Mouse (Mus musculus): ENCODE measurements around the gene Cldn5.

The Cldn5 gene

DNA sequence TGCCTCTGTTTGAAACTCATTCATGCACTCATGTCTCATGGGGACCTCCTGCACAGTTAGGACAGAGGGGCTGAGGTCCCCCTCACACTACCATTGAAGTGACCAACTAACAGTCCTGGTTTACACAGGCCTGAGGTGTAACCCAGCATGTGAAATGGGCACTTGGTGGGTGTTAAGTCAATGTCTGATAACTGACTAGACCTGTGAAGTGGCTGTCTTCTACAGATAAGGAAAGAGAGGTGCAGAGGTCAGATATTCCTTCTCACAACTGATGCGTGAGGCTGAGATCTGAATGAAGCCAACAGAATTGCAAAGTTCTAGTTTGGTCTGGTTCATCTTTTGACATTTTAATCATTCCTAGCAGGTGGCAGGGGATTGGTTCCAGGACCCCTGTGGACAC is 8.8 kb downstream of the Cldn5 start:
- no peak for DNase-seq

DNA sequence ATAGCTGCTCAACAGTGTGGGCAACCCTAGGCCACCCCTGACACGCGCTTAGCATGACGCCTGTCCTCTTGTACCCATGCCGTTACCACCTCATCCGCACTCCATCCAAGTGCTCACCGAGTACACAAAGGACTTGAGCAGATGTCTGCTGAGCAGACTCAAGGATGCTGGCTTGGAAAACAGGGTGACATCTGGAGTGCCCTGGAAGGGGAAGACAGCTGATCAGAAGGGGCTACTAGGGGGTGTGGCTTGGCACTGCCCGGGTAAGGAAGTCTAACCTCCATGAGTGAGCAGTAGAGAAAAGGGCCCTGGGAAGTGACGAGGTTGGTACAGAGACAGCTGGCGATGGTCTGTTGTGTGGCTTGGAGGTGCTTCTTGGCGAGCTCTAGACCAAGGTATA is 10.0 kb downstream of the Cldn5 start:
- no peak for DNase-seq

DNA sequence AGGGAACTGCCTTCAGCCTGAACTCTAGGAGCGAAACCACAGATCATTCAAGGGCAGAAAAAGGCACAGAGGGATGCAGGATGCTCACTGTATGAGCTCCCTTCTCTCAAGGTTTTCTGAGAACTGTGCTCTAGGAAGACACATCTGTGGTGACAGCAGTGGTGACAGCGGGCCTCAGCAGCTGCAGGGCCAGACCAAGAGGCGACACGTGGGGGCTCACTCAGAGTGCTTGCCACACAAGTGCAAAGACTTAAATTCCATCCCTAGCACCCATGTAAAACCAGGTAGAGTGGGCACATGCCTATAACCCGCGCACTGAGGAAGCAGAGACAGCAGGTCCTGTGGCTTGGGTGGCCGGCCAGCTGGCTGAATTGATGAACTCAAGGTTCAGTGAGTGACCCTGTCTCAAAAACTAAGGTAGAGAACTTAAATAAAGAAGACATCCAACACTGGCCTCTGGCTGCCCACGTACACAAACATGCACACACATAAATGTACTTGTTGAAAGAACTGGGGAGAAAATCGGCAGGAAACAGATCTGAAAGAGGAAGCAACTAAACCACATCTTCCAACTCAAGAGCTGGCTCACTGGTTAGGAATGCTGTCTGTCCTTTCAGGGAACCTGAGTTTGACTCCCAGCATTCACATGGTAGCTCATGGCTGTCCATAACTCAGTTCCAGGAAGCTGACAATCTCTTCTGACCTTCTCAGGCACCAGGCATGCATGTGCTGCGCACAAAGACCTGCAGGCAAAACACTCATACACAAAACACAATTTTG is 12.2 kb downstream of the Cldn5 start:
- DNase-seq = no peak

DNA sequence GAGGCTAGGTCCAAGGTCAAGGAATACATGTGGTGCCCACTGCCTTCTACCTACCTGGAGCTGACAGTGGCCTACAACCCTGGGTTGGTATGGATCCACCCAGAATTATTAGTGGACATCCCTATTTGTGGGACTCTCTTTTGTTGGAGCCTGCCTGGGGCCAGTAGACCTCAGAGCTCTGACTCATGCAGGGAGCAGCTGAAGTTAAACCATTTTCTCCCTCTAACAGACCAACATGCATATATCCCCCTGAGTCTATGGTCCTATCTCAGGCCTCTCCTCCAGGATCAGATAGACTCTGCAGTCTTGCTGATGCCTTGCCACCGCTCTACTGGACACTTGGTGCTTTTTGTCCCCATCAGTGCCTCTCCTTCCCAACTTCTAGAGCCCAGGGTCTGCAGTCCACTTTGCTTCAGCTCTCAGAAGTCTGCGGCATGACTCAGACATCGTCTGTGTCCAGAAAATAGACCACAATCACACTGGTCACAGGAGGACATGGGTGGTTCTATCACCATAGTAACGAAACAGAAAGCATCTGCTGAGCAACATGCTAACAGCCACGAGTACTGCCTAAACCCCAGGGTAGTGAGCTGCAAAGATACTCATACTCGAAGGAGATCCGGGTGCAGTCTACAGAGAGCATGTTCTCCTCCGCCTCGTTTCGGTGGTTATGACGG is 18.7 kb downstream of the Cldn5 start:
- DNase-seq = peak; percentile 14

DNA sequence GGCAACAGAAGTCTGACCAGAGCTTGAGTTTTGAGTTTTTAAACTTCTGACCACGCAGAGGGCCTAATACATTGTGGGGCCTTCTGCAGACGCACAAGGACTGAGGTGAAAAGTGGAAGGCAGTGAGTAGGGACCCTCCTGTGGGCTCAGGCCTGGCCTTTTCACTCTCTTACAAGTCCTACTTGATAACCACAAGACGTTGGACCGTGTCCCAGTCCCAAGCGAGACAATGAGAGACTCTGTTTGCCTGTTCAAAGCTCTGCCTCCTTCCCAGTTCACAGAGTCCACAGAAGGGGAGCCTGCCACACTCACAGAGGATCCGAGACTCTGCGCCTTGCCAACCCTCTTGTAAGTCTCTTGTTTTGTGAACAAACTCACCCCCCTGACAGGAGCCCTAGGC is 20.0 kb downstream of the Cldn5 start:
- no peak for DNase-seq

DNA sequence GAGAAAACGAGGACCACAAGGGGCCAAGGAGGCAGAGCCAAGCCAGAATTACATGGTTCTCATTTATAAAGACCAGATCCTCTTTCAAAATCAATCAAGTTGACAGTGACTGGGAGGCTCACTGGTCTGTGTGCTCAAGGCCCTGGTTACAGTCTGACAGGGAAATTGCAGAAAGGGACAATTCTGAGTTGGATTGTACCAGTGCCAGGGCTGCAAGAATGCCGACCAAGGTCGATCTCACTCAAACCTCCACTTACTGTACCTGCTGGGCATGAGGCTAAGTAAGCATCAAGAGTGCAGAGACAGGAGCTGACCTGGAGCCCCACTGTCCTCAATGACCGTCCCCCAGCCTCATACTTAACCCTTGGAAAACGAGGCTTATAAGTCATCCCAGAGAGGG is 21.5 kb downstream of the Cldn5 start:
- no peak for DNase-seq

DNA sequence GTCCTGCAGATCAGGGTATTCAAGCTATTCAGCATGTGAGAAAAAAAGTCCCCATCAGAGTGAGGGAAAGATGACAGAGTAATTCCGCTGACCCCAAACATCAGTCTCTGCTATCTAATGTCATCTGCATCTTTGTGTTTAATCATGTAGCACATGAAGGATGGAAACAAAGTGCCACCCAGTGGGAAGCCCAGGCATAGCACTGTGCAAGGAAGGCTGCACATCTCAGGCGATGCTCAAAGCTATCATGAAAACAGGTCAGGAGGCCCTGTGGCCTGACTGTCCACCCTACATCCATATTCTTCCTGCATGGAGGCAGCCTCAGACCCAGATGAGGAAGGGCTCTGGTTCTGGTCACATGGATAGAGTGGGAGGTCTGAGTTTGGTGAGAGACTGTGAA is 22.2 kb downstream of the Cldn5 start:
- DNase-seq = peak; percentile 59

DNA sequence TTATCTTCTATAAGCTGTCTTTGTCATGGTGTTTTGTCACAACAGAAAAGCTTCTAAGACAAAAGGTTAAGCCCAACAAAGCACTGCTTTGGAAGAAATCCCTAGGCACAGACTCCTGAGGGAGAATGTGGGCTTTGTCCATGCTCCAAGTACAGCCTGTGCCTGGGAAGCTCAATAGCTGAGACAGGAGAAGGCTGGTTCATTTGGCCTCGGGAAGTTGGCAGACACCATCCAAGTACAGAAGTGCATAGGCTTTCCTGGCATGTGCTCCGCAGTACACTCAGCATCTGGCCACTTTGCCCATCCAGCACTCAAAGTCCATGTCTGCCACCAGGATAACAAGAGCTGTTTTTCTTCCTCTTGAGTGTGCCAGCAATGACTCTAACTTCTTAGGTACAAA is 29.1 kb downstream of the Cldn5 start:
- DNase-seq = peak; percentile 13

DNA sequence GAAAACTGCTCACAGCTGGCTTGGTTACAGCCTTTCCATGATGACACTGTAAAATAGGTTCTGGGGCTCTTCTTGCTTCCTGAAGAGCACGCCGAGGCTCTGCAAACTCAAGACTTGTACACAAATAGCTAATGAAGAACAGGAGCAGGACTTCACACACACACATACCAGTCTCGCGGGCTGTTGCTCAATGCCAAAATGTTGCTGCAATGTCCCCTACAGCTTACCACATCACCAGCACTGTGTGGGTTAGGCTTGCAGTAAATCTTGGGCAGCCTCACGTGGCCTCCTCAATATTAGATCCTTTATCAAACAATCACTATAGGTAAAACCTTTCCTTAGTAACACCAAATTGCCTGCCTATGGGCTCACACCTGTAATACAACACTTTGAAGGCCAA is 32.4 kb downstream of the Cldn5 start:
- DNase-seq = no peak

DNA sequence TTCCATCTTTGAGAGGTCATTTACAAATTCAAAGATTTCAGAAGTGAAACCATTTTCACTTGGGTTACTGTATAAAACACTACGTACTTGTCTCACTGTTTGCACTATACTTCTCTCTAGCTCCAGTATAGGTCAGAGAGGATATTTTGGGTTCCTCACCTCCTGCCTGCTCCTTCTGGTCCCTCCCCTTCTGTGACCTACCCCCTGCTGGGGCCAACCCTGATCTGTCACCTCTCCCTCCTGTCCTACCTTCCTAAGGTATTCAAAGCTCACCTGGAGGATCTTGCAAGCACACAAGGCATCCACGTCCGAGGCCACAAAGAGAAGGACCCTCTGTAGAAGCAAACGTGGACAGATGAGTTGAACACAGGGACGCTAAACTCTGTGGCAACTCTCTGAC is 34.4 kb downstream of the Cldn5 start:
- no peak for DNase-seq

DNA sequence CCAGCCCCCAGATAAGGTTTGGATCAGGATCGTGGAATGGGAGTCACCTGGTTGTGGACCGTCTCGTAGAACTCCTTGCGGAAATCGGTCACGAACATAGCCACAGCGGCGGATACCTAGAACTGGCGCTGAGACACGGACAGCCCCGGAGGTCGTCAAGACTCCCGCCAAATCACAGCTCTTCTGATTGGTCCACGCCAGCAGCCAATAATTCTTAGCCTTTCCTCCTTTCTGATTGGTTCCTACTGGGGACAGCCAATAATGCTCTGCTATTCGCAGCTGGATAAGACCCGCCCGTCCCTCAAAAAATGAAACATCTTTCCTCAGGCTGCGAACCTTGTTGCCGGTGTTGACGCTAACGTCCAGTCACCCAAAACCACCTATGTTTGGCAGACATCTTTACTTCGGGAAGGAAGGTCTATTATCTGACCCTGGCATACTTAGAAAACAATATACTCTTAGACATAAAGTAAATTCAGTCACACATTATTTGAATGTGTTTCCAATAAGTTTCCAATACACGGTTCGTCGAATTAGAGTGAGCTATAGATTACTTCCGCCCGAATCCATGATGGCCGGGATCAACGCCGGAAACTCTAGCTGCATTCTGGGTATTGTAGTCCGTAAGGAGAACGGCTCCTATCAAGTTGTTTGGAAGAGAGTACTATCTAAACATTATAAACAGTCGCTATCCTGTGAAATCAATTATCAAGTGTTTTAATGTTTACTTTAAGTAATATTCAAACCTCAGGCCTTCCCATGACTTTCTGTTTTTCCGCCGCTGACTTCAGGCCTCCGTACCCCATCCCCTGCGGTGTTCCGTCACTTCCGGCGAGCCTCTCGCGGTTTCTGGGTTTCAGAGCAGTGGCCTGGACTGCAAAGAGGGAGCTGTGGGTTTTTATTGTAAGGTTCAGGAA is 35.1 kb downstream of the Cldn5 start, which contains the start of the genes Ufd1 and Cdc45:
TSS of gene Ufd1 (plus strand) at position 312 of the 917 bp plus-strand sequence.
TSS of gene Cdc45 (minus strand) at position 520 of the 917 bp plus-strand sequence.
- peak; percentile 93 for DNase-seq

DNA sequence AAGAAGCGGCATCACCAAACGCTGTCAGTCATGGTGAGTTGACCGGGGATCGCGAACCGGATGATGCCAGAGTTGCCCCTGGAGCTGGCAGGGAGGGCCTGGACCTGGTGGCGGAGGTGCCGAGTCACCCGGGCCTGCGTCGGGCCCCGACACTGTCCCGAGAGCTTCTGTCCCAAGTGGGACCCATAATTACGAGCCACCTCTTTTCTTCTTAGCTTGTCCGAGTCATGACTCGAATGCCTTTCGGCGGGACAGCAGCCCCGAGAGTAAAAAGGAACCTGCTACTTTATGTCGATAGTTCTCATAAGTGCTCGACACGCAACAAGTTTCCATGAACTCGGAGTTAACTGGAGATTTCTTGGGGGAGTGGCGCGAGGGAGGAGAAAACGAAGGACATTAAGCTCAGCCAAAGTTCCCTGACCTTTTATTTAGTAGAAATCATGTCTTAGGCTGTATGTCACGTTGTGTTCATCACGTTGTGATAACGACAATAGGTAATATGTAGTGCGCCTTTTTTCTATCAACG is 35.8 kb downstream of the Cldn5 start:
- DNase-seq = no peak

DNA sequence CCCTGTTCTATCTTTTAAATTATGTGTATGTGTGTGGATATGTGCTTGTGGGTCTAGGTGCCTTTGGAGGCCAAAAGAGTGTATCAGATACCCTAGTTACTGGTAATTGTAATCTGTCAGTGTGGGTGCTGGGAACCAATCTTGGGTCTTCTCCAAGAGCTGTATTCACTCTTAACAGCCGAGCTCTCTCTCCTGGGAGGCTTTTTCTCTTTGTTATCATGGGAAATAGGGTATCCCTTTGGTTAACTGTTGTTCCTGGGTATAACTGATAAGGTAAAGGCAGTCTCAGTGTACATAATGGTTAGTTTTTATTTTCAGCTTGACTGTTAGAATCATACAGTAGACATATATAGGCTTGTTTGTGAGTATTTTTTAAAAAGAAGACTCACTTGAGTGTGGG is 45.7 kb downstream of the Cldn5 start:
- DNase-seq = no peak

DNA sequence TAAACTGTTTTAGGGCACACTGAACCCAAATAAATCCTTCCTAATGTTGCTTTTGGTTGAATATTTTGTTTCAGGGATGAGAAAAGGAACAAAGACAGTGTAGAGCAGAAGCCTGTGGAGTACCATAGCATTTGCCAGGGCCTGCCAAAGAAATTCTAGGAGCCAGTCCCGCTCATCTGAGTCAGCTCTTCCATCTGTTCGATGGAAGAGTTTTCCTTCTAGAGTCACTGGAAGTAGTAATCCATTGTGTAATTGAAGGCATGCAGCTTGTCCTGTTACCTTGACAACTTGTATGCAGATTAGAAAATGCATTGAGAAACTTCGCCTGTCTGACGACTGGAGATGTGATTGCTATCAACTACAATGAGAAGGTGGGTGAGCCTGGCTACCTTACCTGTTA is 46.3 kb downstream of the Cldn5 start:
- DNase-seq = peak; percentile 57
